Comparison of ENCODE assay signal across 14 mouse cellular contexts in the genomic region with DNA sequence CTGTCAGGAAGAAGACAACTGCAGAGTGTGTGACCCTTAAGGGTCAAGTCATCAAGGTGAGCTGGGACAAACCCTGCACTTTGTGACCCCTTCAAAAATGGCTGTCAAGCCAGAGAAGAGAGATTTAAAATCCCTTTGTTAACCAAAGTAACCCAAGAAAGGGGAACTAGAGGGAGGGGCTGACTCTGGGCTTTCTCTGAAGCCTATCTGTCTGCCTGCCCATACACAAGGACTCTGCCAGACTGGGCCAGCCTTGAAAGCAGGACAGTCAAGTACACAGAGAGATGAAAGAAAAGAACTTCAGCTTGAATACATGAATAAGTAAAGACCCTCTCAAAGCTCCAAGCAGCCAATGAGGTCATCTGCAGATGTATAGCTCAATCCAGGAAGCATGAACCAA.
"Had no signal": no experiment of that assay in that cellular context is flagged by ENCODE, and none has a peak within 500 bp of the region (broad histone marks: within the 10 kb centered on the region; RNA-seq: fewer than 3 reads in every experiment).

No protein-coding gene starts in this region.

- H3K4me3 ChIP-seq: layer of hippocampus, adult 2 months; limb, embryonic 13.5 days; liver, embryonic 15.5 days; myocyte; neural tube, embryonic 15.5 days had no signal

- H3K9me3 ChIP-seq: limb, embryonic 13.5 days; liver, embryonic 15.5 days; neural tube, embryonic 15.5 days had no signal

- H3K4me2 ChIP-seq: limb, embryonic 13.5 days; liver, embryonic 15.5 days; neural tube, embryonic 15.5 days had no signal

- H3K36me3 ChIP-seq: limb, embryonic 13.5 days; liver, embryonic 15.5 days; neural tube, embryonic 15.5 days had no signal

- H3K9ac ChIP-seq: limb, embryonic 13.5 days; liver, embryonic 15.5 days; neural tube, embryonic 15.5 days had no signal

- H3K27ac ChIP-seq: layer of hippocampus, adult 2 months; limb, embryonic 13.5 days; liver, embryonic 15.5 days; neural tube, embryonic 15.5 days had no signal

- H3K4me1 ChIP-seq: limb, embryonic 13.5 days; liver, embryonic 15.5 days; neural tube, embryonic 15.5 days had no signal

- ATAC-seq: lung, postnatal 0 days had no signal

- H3K27me3 ChIP-seq: limb, embryonic 13.5 days; liver, embryonic 15.5 days; neural tube, embryonic 15.5 days had no signal

- DNase-seq: kidney, postnatal 10 days; kidney, postnatal 4 days; left cerebral cortex, postnatal 4 days; lung, adult 2 months; lung, postnatal 36 days; right cerebral cortex, adult 18-20 months; right cerebral cortex, postnatal 25 days; thymus, postnatal 36 days had no signal
